Mouse (Mus musculus) liver, embryonic 14.5 days (tissue): ENCODE results near the gene Tk2.

Experiments
- CTCF ChIP-seq: IDR thresholded peaks from 2 replicates; pipeline ENCODE4 v1.5.1; 2016; ENCODE audit warnings: antibody characterized with exemption, low read depth, control low read depth
- EP300 ChIP-seq: IDR thresholded peaks from 2 replicates; pipeline ENCODE4 v1.6.1; 2016; ENCODE audit warnings: antibody characterized with exemption, low read depth

GRCm38 (mm10) chr8:104232039-104232438 is 16.3 kb downstream of the Tk2 start:
- TF ChIP-seq EP300 (no peak), CTCF (no peak)
